In the genomic region with DNA sequence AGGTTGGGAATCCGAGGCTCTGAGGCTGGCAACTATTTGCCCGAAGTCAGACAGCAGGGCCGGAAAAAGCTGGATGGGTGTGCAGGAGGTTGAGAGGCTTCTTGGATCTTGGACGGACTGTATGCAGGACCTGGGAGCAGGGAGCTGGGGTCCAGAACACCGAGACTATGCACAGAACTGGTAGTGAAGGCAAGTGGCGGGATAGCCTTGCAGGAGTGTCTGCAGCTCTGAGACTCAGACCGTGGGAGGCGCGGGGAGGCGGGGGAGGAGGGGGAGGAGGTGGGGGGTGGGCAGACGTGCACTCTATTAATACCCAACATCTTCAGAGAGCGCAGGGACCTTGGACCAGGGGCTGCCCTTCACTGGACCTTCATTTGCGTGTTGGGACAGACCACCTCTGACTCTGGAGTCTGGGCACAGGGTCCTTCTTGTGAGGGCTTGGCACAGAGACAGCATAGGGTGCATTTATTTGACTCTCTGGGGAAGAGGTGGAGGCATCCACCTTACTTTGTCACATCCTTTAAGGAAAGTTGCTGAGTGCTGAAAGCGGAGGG, we compare ENCODE assay signal across 9 mouse cellular contexts. TPM values are rescaled to one million over a fixed set of nuclear protein-coding genes. Genes with fewer than 3 reads are reported as not detected.
DNase-seq lines count a peak whose midpoint lies in the region; ATAC-seq and TF ChIP-seq lines count a peak whose summit lies in the region.
"Had no signal": no experiment of that assay in that cellular context is flagged by ENCODE, and none has a peak within 500 bp of the region (broad histone marks: within the 10 kb centered on the region; RNA-seq: fewer than 3 reads in every experiment).

No protein-coding gene starts in this region.

- H3K9me3 ChIP-seq in forebrain, embryonic 11.5 days (ENCODE audit: control insufficient read depth, low read length) = no peaks in the 10 kb centered on the region
- H3K9me3 ChIP-seq in limb, embryonic 10.5 days (replicated peaks) = no peaks in the 10 kb centered on the region
- H3K9me3 ChIP-seq in neural tube, embryonic 15.5 days (replicated peaks) = no peaks in the 10 kb centered on the region

- DNase-seq in lung, adult 2 months = no peak
- no peak for DNase-seq in lung, postnatal 10 days
- DNase-seq in forebrain, embryonic 11.5 days (ENCODE audit: low spot score) = no peak
- no peak for DNase-seq in limb, embryonic 10.5 days (ENCODE audit: low spot score)
- DNase-seq in thymus, postnatal 25 days = no peak
- DNase-seq in right cerebral cortex, postnatal 14 days = no peak
- no peak for DNase-seq in frontal cortex, postnatal 36 days (ENCODE audit: low spot score in 2 of 2)
- DNase-seq: lung, postnatal 4 days had no signal

- H3K4me3 ChIP-seq in lung, adult 2 months (replicated peaks; ENCODE audit: extremely low read depth, low read depth, low read length) = peak overlapping the region; percentile 71
- H3K4me3 ChIP-seq in forebrain, embryonic 11.5 days (ENCODE audit: low read depth, low read length) = 0 out of 2 replicates have a peak overlapping the region, but pooled peaks have one; percentile 7
- H3K4me3 ChIP-seq in limb, embryonic 10.5 days = peak overlapping the region; percentile 26
- H3K4me3 ChIP-seq in neural tube, embryonic 15.5 days (replicated peaks) = no peak overlapping the region

- no peaks in the 10 kb centered on the region for H3K36me3 ChIP-seq in forebrain, embryonic 11.5 days (ENCODE audit: control insufficient read depth, insufficient read depth, low read length)
- no peaks in the 10 kb centered on the region for H3K36me3 ChIP-seq in limb, embryonic 10.5 days
- no peaks in the 10 kb centered on the region for H3K36me3 ChIP-seq in neural tube, embryonic 15.5 days

- peak overlapping the region; percentile 24; the same call in 1 of the 2 replicates for H3K4me2 ChIP-seq in forebrain, embryonic 11.5 days (ENCODE audit: low read depth, low read length, severe bottlenecking)
- H3K4me2 ChIP-seq in neural tube, embryonic 15.5 days = peak overlapping the region; percentile 37

- 0 out of 2 replicates have a peak, but pooled peaks cover 2% of the 10 kb centered on the region for H3K4me1 ChIP-seq in lung, adult 2 months (ENCODE audit: control insufficient read depth, insufficient read depth, low read length)
- peaks cover 2% of the 10 kb centered on the region; the same call in 1 of the 2 replicates for H3K4me1 ChIP-seq in forebrain, embryonic 11.5 days (replicated peaks; ENCODE audit: control insufficient read depth, insufficient read depth, low read length)
- peaks cover 10% of the 10 kb centered on the region for H3K4me1 ChIP-seq in limb, embryonic 10.5 days
- H3K4me1 ChIP-seq in neural tube, embryonic 15.5 days = peaks cover 4% of the 10 kb centered on the region; the same call in 1 of the 2 replicates

- H3K9ac ChIP-seq in forebrain, embryonic 11.5 days (ENCODE audit: low read length) = 0 out of 2 replicates have a peak overlapping the region, but pooled peaks have one; percentile 7
- no peak overlapping the region for H3K9ac ChIP-seq in neural tube, embryonic 15.5 days (replicated peaks)

- WGBS in lung, adult 2 months = 13% methylated on average over 14 of the region's 14 CpGs
- 20% methylated on average over 14 of the region's 14 CpGs for WGBS in forebrain, embryonic 11.5 days
- 28% methylated on average over 14 of the region's 14 CpGs for WGBS in limb, embryonic 10.5 days
- WGBS in neural tube, embryonic 15.5 days = 34% methylated on average over 14 of the region's 14 CpGs

- no peaks in the 10 kb centered on the region; the same call in 1 of the 2 replicates for H3K27me3 ChIP-seq in forebrain, embryonic 11.5 days (ENCODE audit: control insufficient read depth, insufficient read depth, low read length)
- peaks cover 29% of the 10 kb centered on the region for H3K27me3 ChIP-seq in limb, embryonic 10.5 days (ENCODE audit: low read depth, poor library complexity, severe bottlenecking)
- H3K27me3 ChIP-seq in neural tube, embryonic 15.5 days (replicated peaks) = no peaks in the 10 kb centered on the region

- no peak for ATAC-seq in forebrain, embryonic 11.5 days (replicated peaks; ENCODE audit: low FRiP score)
- ATAC-seq in neural tube, embryonic 15.5 days (ENCODE audit: low FRiP score) = no peak

- no peak for TF ChIP-seq POLR2A in lung, adult 2 months (IDR thresholded peaks at IDR 0.05; ENCODE audit: borderline replicate concordance, extremely low read depth, low read depth, low read length)

- no peak overlapping the region for H3K27ac ChIP-seq in forebrain, embryonic 11.5 days (ENCODE audit: low read depth, low read length)
- H3K27ac ChIP-seq in limb, embryonic 10.5 days = no peak overlapping the region
- no peak overlapping the region for H3K27ac ChIP-seq in neural tube, embryonic 15.5 days (replicated peaks)

- TF ChIP-seq CTCF in lung, adult 2 months (IDR thresholded peaks at IDR 0.05; ENCODE audit: insufficient read depth, low read length) = no peak

RNA-seq across cellular contexts. Expression of a gene that starts 10.1 kb away (rescaled TPM):
- polyA plus RNA-seq in lung, adult 2 months (2012; rRNA removed) = 13.2 and 13.3 TPM in 2 replicates
- 0.35 and 0.63 TPM in 2 replicates for polyA plus RNA-seq in forebrain, embryonic 11.5 days (2014; fragmentation: Nextera tagmentation; extraction: Ambion mirVana)
- 0.09 and 0.19 TPM in 2 replicates for polyA plus RNA-seq in limb, embryonic 10.5 days (2016; fragmentation: Nextera tagmentation; extraction: Ambion mirVana)
- polyA plus RNA-seq in neural tube, embryonic 15.5 days (2015; fragmentation: Nextera tagmentation; extraction: Ambion mirVana) = 0.47 and 3.4 TPM in 2 replicates

RNA-seq across cellular contexts. Expression of a gene that starts 42.8 kb away (rescaled TPM):
- 0.63 and 1.2 TPM in 2 replicates for polyA plus RNA-seq in lung, adult 2 months (2012; rRNA removed)
- polyA plus RNA-seq in forebrain, embryonic 11.5 days (2014; fragmentation: Nextera tagmentation; extraction: Ambion mirVana) = 22.8 and 23.8 TPM in 2 replicates
- polyA plus RNA-seq in limb, embryonic 10.5 days (2016; fragmentation: Nextera tagmentation; extraction: Ambion mirVana) = 15.9 and 22.7 TPM in 2 replicates
- 47.0 and 48.9 TPM in 2 replicates for polyA plus RNA-seq in neural tube, embryonic 15.5 days (2015; fragmentation: Nextera tagmentation; extraction: Ambion mirVana)

RNA-seq across cellular contexts. Expression of a gene that starts 52.9 kb away (rescaled TPM):
- polyA plus RNA-seq in lung, adult 2 months (2012; rRNA removed) = 56.1 and 59.5 TPM in 2 replicates
- polyA plus RNA-seq in forebrain, embryonic 11.5 days (2014; fragmentation: Nextera tagmentation; extraction: Ambion mirVana) = 23.5 and 25.9 TPM in 2 replicates
- polyA plus RNA-seq in limb, embryonic 10.5 days (2016; fragmentation: Nextera tagmentation; extraction: Ambion mirVana) = 17.4 and 20.5 TPM in 2 replicates
- 17.4 and 18.3 TPM in 2 replicates for polyA plus RNA-seq in neural tube, embryonic 15.5 days (2015; fragmentation: Nextera tagmentation; extraction: Ambion mirVana)

RNA-seq across cellular contexts. Expression of a gene that starts 55.2 kb away (rescaled TPM):
- 12.7 and 18.3 TPM in 2 replicates for polyA plus RNA-seq in lung, adult 2 months (2012; rRNA removed)
- polyA plus RNA-seq in forebrain, embryonic 11.5 days (2014; fragmentation: Nextera tagmentation; extraction: Ambion mirVana) = 44.6 and 46.3 TPM in 2 replicates
- polyA plus RNA-seq in limb, embryonic 10.5 days (2016; fragmentation: Nextera tagmentation; extraction: Ambion mirVana) = 26.8 and 27.0 TPM in 2 replicates
- 62.6 and 71.6 TPM in 2 replicates for polyA plus RNA-seq in neural tube, embryonic 15.5 days (2015; fragmentation: Nextera tagmentation; extraction: Ambion mirVana)
